10 mouse cellular contexts compared by ENCODE assay signal in genomic region chr10:45850625-45851024, GRCm38 (mm10).
DNase-seq lines count a peak whose midpoint lies in the region; ATAC-seq lines count a peak whose summit lies in the region.
"Had no signal": no experiment of that assay in that cellular context is flagged by ENCODE, and none has a peak within 500 bp of the region (broad histone marks: within the 10 kb centered on the region; RNA-seq: fewer than 3 reads in every experiment).

No protein-coding gene starts in this region.

- ATAC-seq in CD4-positive, CD25-positive, alpha-beta regulatory T cell, adult 4 months: no peak
- ATAC-seq: intestine, embryonic 16.5 days had no signal

- DNase-seq in adrenal gland, postnatal 10 days: peak; percentile 20
- no peak for DNase-seq in adrenal gland, adult 18-20 months (ENCODE audit: low spot score in 2 of 2)
- DNase-seq in heart, adult 9 months (ENCODE audit: low spot score in 2 of 2): peak; percentile 5 to 6
- no peak for DNase-seq in heart, adult 11 months
- peak; percentile 6 for DNase-seq in ovary, postnatal 14 days (ENCODE audit: low spot score)
- DNase-seq in ovary, postnatal 10 days (ENCODE audit: low spot score): no peak
- no peak for DNase-seq in spleen, postnatal 10 days (ENCODE audit: low spot score in 2 of 2)
- DNase-seq: embryo, embryonic 11 days had no signal

Comparison
In these comparisons a context has a peak if more than half of its experiments do, and no peak if none do; other contexts are left out.
1. DNase-seq: peak in adrenal gland, postnatal 10 days (single experiment), heart, adult 9 months (2 of 2) and ovary, postnatal 14 days (single experiment); none in adrenal gland, adult 18-20 months (0 of 2), heart, adult 11 months (single experiment), ovary, postnatal 10 days (single experiment) and spleen, postnatal 10 days (0 of 2).